Mouse (Mus musculus) cortical plate, adult 2 months (tissue): ENCODE measurements around the gene March6.

Experiments used
- CTCF ChIP-seq: fragments of 200-500 bp; IDR thresholded peaks from 2 replicates; pipeline ENCODE4 v1.5.1; 2011; ENCODE audit warnings: mild to moderate bottlenecking, control low read depth, low read length; ENCODE audit not compliant: insufficient read depth; ENCODE audit errors: extremely low read depth
- POLR2A ChIP-seq: fragments of 200-500 bp; IDR thresholded peaks from 2 replicates; pipeline ENCODE4 v1.6.1; 2011; ENCODE audit warnings: mild to moderate bottlenecking, low read length, control low read depth; ENCODE audit not compliant: insufficient read depth; ENCODE audit errors: extremely low read depth

DNA sequence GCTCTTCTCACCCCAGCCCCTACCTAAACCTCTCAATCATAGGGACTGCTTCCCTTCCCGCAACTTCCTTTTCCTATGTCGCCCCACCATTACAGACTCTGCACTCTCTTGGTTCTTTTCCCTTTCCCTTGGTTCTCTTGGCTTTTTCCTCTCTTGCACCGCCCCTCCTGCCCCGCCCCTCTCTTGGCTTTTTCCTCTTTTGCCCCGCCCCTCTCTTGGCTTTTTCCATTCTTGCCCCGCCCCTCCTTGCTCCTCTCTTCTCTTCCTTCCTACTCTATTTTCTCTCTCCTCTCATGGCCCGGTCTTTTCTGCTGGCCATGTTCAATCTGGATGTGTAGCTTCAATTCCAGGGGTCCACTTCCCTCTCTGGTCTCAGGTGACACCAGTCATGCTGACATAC, 36.6 kb upstream of the March6 start:
- TF ChIP-seq POLR2A = no peak
- TF ChIP-seq CTCF = no peak
